Mouse (Mus musculus): ENCODE data around the gene AA467197. TPM values are rescaled to one million over a fixed set of nuclear protein-coding genes. Genes with fewer than 3 reads are reported as not detected.
A peak's percentile ranks its signal among the peaks of the same experiment; 100 is the strongest.

AA467197 gene
- polyA plus RNA-seq, 1 experiment from 2014 or later: 1.3 TPM

DNA sequence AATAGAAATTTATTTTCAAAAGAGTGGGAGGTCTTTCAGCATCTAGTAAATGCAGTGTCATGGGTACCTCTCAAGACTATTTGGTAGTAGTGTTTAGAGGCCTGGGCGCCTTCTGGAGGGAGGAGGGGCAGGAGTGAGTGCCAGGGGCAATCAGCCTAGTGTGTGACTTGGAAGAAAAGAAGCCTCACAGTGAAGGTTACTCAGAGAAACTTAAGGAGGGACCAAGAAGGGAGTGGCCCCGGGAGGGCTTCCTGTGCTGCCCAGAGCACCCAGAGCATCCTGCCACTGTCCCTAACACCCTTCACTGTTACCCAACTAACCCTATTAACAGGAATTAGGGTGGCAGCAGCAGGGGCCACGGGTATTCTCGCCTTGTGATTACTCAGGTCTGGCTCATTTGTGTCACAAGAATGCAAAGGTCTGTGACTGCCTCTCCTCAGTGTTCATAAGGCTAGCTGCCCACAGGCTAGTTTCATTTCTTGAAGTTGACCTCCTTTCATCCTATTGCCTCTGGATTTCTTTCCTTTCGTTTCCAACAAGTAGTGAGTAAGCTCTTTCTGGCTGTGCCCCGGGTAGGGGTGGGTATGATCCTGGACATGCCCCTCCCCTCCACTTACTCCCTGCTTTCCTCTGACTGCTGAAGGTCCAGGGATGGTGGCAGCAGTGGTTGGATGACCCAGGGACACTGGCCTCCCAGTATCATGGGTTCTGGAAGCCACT is 28.6 kb downstream of the AA467197 start:
- no peak for ATAC-seq
- Histone ChIP-seq H3K4me3 (ENCODE audit: low read depth, low read length) (no peak overlapping the region), H3K9me3 (ENCODE audit: low read length) (no peaks in the 10 kb centered on the region), H3K27ac (ENCODE audit: low read length) (no peak overlapping the region), H3K9ac (replicated peaks; ENCODE audit: low read depth) (no peak overlapping the region), H3K4me1 (ENCODE audit: insufficient read depth, low read depth, low read length) (no peaks in the 10 kb centered on the region), H3K27me3 (replicated peaks; ENCODE audit: insufficient read depth, low read length) (no peaks in the 10 kb centered on the region), H3K36me3 (ENCODE audit: insufficient read depth, low read length) (no peaks in the 10 kb centered on the region), H3K4me2 (replicated peaks; ENCODE audit: low read depth, low read length) (no peak overlapping the region)
- no peak for DNase-seq (ENCODE audit: low spot score)
- WGBS: 34% methylated on average over 6 of the region's 6 CpGs
- TF ChIP-seq CTCF (IDR thresholded peaks at IDR 0.05): no peak
- no peak for TF ChIP-seq EP300 (IDR thresholded peaks at IDR 0.05)

DNA sequence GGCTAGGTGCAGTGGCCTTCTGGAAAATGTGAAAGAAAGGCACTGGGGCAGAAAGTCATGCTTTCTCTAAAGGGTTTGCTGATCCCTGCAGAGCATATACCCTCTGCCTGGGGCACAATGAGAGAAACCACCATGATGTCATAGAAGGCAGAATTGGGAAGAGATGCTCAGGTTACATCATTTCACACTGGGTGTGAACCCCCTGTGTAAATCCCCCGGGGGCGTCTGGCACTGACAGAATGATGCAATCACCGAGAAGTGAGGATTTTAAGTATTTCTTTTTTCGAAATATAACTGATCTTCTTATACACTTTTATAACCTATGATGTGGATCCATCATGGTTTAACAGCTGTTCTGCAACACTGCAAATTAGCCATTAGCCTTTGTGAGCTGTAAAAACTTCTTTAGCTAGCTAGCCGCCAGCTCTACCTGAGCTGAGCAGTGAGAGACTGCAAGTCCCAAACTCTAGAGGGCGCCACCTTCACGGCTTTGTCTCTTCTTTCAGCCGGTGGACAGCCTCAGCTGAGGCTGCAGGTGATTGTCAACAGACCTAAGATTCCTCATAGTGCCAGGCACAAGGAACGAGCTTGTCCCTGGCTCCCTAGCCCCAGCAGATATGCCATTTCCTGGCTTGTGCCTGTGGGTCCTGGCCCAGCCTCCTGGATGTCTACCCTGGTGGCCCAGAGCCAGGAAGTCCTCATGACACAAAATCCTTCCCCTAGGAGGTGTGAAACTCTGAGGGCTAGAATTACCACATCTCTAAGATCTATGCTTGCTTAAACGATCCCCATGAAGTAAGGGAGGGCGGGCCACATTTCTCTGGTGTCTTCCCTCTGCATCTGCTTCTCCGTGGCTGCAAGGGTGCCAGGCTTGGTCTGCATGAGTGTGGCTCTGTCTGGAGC is 29.4 kb downstream of the AA467197 start:
- Histone ChIP-seq H3K36me3 (ENCODE audit: insufficient read depth, low read length) (no peaks in the 10 kb centered on the region), H3K27me3 (replicated peaks; ENCODE audit: insufficient read depth, low read length) (no peaks in the 10 kb centered on the region), H3K4me2 (replicated peaks; ENCODE audit: low read depth, low read length) (no peak overlapping the region), H3K9me3 (ENCODE audit: low read length) (no peaks in the 10 kb centered on the region), H3K4me1 (ENCODE audit: insufficient read depth, low read depth, low read length) (no peaks in the 10 kb centered on the region), H3K9ac (replicated peaks; ENCODE audit: low read depth) (no peak overlapping the region), H3K27ac (ENCODE audit: low read length) (no peak overlapping the region), H3K4me3 (ENCODE audit: low read depth, low read length) (no peak overlapping the region)
- DNase-seq (ENCODE audit: low spot score) (peak; percentile 56), ATAC-seq (peak; percentile 61)
- WGBS: 27% methylated on average over 12 of the region's 12 CpGs
- TF ChIP-seq CTCF (IDR thresholded peaks at IDR 0.05) (peak; percentile 71), EP300 (IDR thresholded peaks at IDR 0.05) (no peak)

DNA sequence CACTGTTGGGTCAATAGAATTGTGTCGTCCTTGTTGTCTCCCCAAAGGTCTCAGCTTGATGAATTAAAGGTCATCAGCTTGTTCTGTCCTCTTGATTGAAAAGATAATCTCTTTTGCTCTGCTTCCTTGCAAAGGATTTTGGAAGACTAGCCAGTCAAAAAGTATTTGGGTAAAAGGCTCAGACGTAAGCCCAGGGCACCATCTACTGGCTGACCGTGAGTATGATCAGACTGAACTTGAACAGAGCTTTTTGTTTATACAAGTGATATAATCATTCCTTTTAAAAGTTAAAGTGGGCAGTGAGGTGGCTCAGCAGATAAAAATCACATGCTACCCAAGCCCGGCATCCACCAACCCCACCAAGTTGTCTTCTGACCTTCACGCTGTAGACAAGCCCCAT is 31.1 kb downstream of the AA467197 start:
- no peaks in the 10 kb centered on the region for H3K4me1 ChIP-seq (ENCODE audit: insufficient read depth, low read depth, low read length)
- ATAC-seq (no peak), DNase-seq (ENCODE audit: low spot score) (peak; percentile 74)
- no peak overlapping the region for H3K4me2 ChIP-seq (replicated peaks; ENCODE audit: low read depth, low read length)
- H3K27ac ChIP-seq (ENCODE audit: low read length): no peak overlapping the region
- no peak for TF ChIP-seq EP300 (IDR thresholded peaks at IDR 0.05)
- TF ChIP-seq CTCF (IDR thresholded peaks at IDR 0.05): peak; percentile 72
- H3K9me3 ChIP-seq (ENCODE audit: low read length): no peaks in the 10 kb centered on the region
- no peak overlapping the region for H3K9ac ChIP-seq (replicated peaks; ENCODE audit: low read depth)
- H3K27me3 ChIP-seq (replicated peaks; ENCODE audit: insufficient read depth, low read length): no peaks in the 10 kb centered on the region
- H3K36me3 ChIP-seq (ENCODE audit: insufficient read depth, low read length): no peaks in the 10 kb centered on the region
- WGBS: 16% methylated on average over 5 of the region's 5 CpGs
- H3K4me3 ChIP-seq (ENCODE audit: low read depth, low read length): no peak overlapping the region

DNA sequence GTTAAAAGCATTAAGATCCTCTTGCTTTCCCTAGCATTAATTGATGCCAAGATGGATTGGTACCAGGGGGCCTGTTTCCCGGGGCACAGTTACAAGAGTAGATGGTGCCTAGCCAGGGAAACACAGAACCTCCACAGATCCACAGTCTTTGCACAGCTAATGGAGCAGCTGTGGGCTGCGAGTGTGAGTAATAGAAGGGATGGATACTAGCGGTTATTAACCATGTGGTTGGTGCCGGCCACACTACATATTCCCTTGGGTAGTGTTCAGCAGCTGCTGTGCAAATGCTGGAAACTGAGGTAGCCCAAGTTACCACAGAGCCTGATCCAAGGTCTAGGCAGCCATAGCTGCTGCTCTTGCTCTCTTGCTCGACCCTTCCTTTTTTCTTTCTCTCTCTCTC is 34.9 kb downstream of the AA467197 start:
- Histone ChIP-seq H3K9me3 (ENCODE audit: low read length) (no peaks in the 10 kb centered on the region), H3K4me3 (ENCODE audit: low read depth, low read length) (no peak overlapping the region)
- 63% methylated on average over 5 of the region's 5 CpGs for WGBS

DNA sequence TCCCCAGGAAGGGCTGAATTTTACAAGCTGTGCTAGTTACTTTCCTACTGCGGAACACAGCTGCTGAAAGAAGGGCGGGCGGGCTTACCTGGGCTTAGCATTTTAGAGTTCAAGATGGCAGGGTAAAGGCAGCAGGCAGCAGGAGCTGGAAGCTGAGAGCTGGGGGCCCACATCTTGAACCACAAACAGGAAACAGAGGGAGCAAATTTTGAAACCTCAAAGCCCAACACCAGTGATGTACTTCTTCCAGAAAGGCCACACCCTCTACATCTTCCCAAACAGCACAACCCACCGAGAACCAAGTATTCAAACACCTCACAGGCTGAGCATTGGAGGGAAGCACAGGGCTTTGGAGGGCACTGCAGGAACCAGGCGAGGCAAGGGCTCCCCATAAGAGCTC is 36.1 kb downstream of the AA467197 start:
- WGBS: 51% methylated on average over 5 of the region's 5 CpGs
- Histone ChIP-seq H3K4me3 (ENCODE audit: low read depth, low read length) (no peak overlapping the region), H3K36me3 (ENCODE audit: insufficient read depth, low read length) (no peaks in the 10 kb centered on the region), H3K4me1 (ENCODE audit: insufficient read depth, low read depth, low read length) (no peaks in the 10 kb centered on the region), H3K27me3 (replicated peaks; ENCODE audit: insufficient read depth, low read length) (no peaks in the 10 kb centered on the region), H3K9me3 (ENCODE audit: low read length) (no peaks in the 10 kb centered on the region), H3K27ac (ENCODE audit: low read length) (no peak overlapping the region), H3K4me2 (replicated peaks; ENCODE audit: low read depth, low read length) (no peak overlapping the region), H3K9ac (replicated peaks; ENCODE audit: low read depth) (no peak overlapping the region)
- TF ChIP-seq CTCF (IDR thresholded peaks at IDR 0.05): no peak
- TF ChIP-seq EP300 (IDR thresholded peaks at IDR 0.05): no peak
- DNase-seq (ENCODE audit: low spot score): no peak
- no peak for ATAC-seq

More for the DNA sequence above, 34.9 kb downstream of the AA467197 start:
- no peak overlapping the region for H3K4me2 ChIP-seq (replicated peaks; ENCODE audit: low read depth, low read length)
- no peak overlapping the region for H3K9ac ChIP-seq (replicated peaks; ENCODE audit: low read depth)
- DNase-seq (ENCODE audit: low spot score) (no peak), ATAC-seq (no peak)
- TF ChIP-seq EP300 (IDR thresholded peaks at IDR 0.05) (no peak), CTCF (IDR thresholded peaks at IDR 0.05) (no peak)
- H3K27me3 ChIP-seq (replicated peaks; ENCODE audit: insufficient read depth, low read length): no peaks in the 10 kb centered on the region
- H3K27ac ChIP-seq (ENCODE audit: low read length): no peak overlapping the region
- no peaks in the 10 kb centered on the region for H3K36me3 ChIP-seq (ENCODE audit: insufficient read depth, low read length)
- no peaks in the 10 kb centered on the region for H3K4me1 ChIP-seq (ENCODE audit: insufficient read depth, low read depth, low read length)

DNA sequence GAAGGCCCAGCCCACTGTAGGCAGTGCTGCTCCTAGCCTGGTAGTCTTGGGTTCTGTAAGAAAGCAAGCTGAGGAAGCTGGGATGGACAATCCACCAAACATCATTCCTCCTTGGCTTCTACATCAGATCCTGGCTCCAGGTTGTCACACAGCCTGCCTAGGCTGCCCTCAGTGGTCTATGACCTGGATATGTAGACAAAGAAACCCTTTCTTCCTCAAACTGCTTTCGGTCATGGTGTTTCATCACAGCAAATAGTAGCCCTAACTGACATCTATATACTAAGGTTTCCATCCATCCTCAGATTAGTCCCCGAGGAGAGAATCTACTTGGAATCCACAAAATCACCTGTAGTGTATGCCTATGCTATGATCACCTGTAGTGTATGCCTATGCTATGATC is 38.3 kb downstream of the AA467197 start:
- DNase-seq (ENCODE audit: low spot score) (no peak), ATAC-seq (no peak)
- Histone ChIP-seq H3K36me3 (ENCODE audit: insufficient read depth, low read length) (no peaks in the 10 kb centered on the region), H3K4me2 (replicated peaks; ENCODE audit: low read depth, low read length) (no peak overlapping the region), H3K9ac (replicated peaks; ENCODE audit: low read depth) (no peak overlapping the region), H3K9me3 (ENCODE audit: low read length) (no peaks in the 10 kb centered on the region), H3K4me1 (ENCODE audit: insufficient read depth, low read depth, low read length) (no peaks in the 10 kb centered on the region), H3K27ac (ENCODE audit: low read length) (no peak overlapping the region), H3K27me3 (replicated peaks; ENCODE audit: insufficient read depth, low read length) (no peaks in the 10 kb centered on the region), H3K4me3 (ENCODE audit: low read depth, low read length) (no peak overlapping the region)
- 92% methylated on average over 2 of the region's 2 CpGs for WGBS
- TF ChIP-seq CTCF (IDR thresholded peaks at IDR 0.05) (no peak), EP300 (IDR thresholded peaks at IDR 0.05) (no peak)

Data from lung, postnatal 0 days (tissue).